Mouse (Mus musculus) spleen, postnatal 4 days (tissue): ENCODE data around the gene Olfr922.

Source experiments
- DNase-seq, 2 experiments: peaks; one replicate each; pipeline ENCODE4 v3.0.0; 2022; ENCODE audit warnings: low spot score in 2 of 2

Gene Olfr922

GRCm38 (mm10) chr9:38814314-38814713 lies at the start of gene Olfr922:
Olfr922 (plus strand) TSS chr9:38814614.
- no peak for DNase-seq

GRCm38 (mm10) chr9:38772768-38773167 lies 41.6 kb upstream of the Olfr922 start, which contains the start of gene Olfr921:
Olfr921 (plus strand) TSS chr9:38773068.
- no peak for DNase-seq

- DNase-seq, result no peak
Observed at GRCm38 (mm10) chr9:38792689-38793088, 21.7 kb upstream of the Olfr922 start.

- no peak for DNase-seq
Observed at GRCm38 (mm10) chr9:38805696-38806095, 8.7 kb upstream of the Olfr922 start.

GRCm38 (mm10) chr9:38815458-38815986 lies 1.1 kb downstream of the Olfr922 start:
- no peak for DNase-seq

GRCm38 (mm10) chr9:38826245-38826644 lies 11.8 kb downstream of the Olfr922 start, which contains the start of gene Olfr923:
Olfr923 (plus strand) TSS chr9:38826545.
- DNase-seq, result no peak

GRCm38 (mm10) chr9:38833027-38833426 lies 18.6 kb downstream of the Olfr922 start:
- no peak for DNase-seq

GRCm38 (mm10) chr9:38844149-38844548 lies 29.7 kb downstream of the Olfr922 start, which contains the start of gene Olfr924:
Olfr924 (plus strand) TSS chr9:38844449.
- DNase-seq, result no peak

GRCm38 (mm10) chr9:38854760-38855159 lies 40.3 kb downstream of the Olfr922 start, which contains the start of gene Olfr26:
Olfr26 (plus strand) TSS chr9:38855060.
- DNase-seq, result no peak
